13 mouse cellular contexts compared by ENCODE assay signal in genomic region chr19:32138361-32139088, GRCm38 (mm10). TPM values are rescaled to one million over a fixed set of nuclear protein-coding genes. Genes with fewer than 3 reads are reported as not detected.
A peak's percentile ranks its signal among the peaks of the same experiment; 100 is the strongest.
DNase-seq lines count a peak whose midpoint lies in the region; ATAC-seq and TF ChIP-seq lines count a peak whose summit lies in the region.
"Had no signal": no experiment of that assay in that cellular context is flagged by ENCODE, and none has a peak within 500 bp of the region (broad histone marks: within the 10 kb centered on the region; RNA-seq: fewer than 3 reads in every experiment).

No protein-coding gene starts in this region.

- peak overlapping the region; percentile 18; the same call in 1 of the 2 replicates for H3K4me2 ChIP-seq in liver, embryonic 14.5 days (ENCODE audit: low read depth)
- H3K4me2 ChIP-seq in neural tube, embryonic 15.5 days = no peak overlapping the region

- no peak overlapping the region for H3K4me3 ChIP-seq in liver, adult 2 months (ENCODE audit: insufficient read depth, low read depth, low read length)
- no peak overlapping the region for H3K4me3 ChIP-seq in liver, embryonic 14.5 days (ENCODE audit: insufficient read depth in 1 of 2, low read depth in 2 of 2, low read length in 2 of 2)
- no peak overlapping the region for H3K4me3 ChIP-seq in neural tube, embryonic 15.5 days (replicated peaks)
- H3K4me3 ChIP-seq in lung, adult 2 months (replicated peaks; ENCODE audit: extremely low read depth, low read depth, low read length) = no peak overlapping the region
- H3K4me3 ChIP-seq: megakaryocyte, embryonic 14.5 days had no signal

- 74% methylated on average over 14 of the region's 14 CpGs for WGBS in liver, adult 2 months
- 10% methylated on average over 14 of the region's 14 CpGs for WGBS in liver, embryonic 14.5 days (ENCODE audit: insufficient replicate concordance)
- WGBS in neural tube, embryonic 15.5 days = 81% methylated on average over 14 of the region's 14 CpGs
- 65% methylated on average over 14 of the region's 14 CpGs for WGBS in lung, adult 2 months

- peak; percentile 33; the same call in 1 of the 2 replicates for TF ChIP-seq EP300 in liver, embryonic 14.5 days (IDR thresholded peaks at IDR 0.05; ENCODE audit: low read depth)

- intact Hi-C loops in left cerebral cortex, postnatal 14 days (cut with DNase I) = no loop called here

- H3K36me3 ChIP-seq in liver, adult 2 months (ENCODE audit: control insufficient read depth, insufficient read depth, low read length) = 0 out of 2 replicates have a peak, but pooled peaks cover 2% of the 10 kb centered on the region
- peaks cover 9% of the 10 kb centered on the region for H3K36me3 ChIP-seq in liver, embryonic 14.5 days (replicated peaks; ENCODE audit: control insufficient read depth, insufficient read depth, low read depth)
- no peaks in the 10 kb centered on the region for H3K36me3 ChIP-seq in neural tube, embryonic 15.5 days

- no peaks in the 10 kb centered on the region for H3K79me2 ChIP-seq in liver, adult 2 months (ENCODE audit: control insufficient read depth, insufficient read depth, low read length)

- peak overlapping the region; percentile 34 for H3K27ac ChIP-seq in liver, adult 2 months (replicated peaks; ENCODE audit: insufficient read depth, low read depth, low read length)
- no peak overlapping the region for H3K27ac ChIP-seq in liver, embryonic 14.5 days
- H3K27ac ChIP-seq in neural tube, embryonic 15.5 days (replicated peaks) = no peak overlapping the region

- no peak for TF ChIP-seq CTCF in liver, adult 2 months (IDR thresholded peaks at IDR 0.05; ENCODE audit: low read depth, low read length)
- no peak for TF ChIP-seq CTCF in liver, embryonic 14.5 days (IDR thresholded peaks at IDR 0.05; ENCODE audit: low read depth)
- TF ChIP-seq CTCF in lung, adult 2 months (IDR thresholded peaks at IDR 0.05; ENCODE audit: insufficient read depth, low read length) = no peak

- H3K27me3 ChIP-seq in liver, adult 2 months (ENCODE audit: control insufficient read depth, insufficient read depth, low read length) = no peaks in the 10 kb centered on the region
- H3K27me3 ChIP-seq in liver, embryonic 14.5 days (ENCODE audit: control insufficient read depth, insufficient read depth, low read length) = no peaks in the 10 kb centered on the region
- no peaks in the 10 kb centered on the region for H3K27me3 ChIP-seq in neural tube, embryonic 15.5 days (replicated peaks)
- H3K27me3 ChIP-seq: megakaryocyte, embryonic 14.5 days had no signal

- peaks cover 7% of the 10 kb centered on the region; the same call in 1 of the 2 replicates for H3K4me1 ChIP-seq in liver, adult 2 months (ENCODE audit: control insufficient read depth, insufficient read depth, low read length)
- H3K4me1 ChIP-seq in liver, embryonic 14.5 days (replicated peaks; ENCODE audit: control insufficient read depth in 2 of 2, insufficient read depth in 2 of 2, low read length in 1 of 2) = peaks cover 6 to 15% of the 10 kb centered on the region in 2 experiments
- H3K4me1 ChIP-seq in neural tube, embryonic 15.5 days = no peaks in the 10 kb centered on the region
- peaks cover 2% of the 10 kb centered on the region; the same call in 1 of the 2 replicates for H3K4me1 ChIP-seq in lung, adult 2 months (ENCODE audit: control insufficient read depth, insufficient read depth, low read length)

- H3K9ac ChIP-seq in liver, adult 2 months (ENCODE audit: low read depth, low read length) = no peak overlapping the region
- no peak overlapping the region for H3K9ac ChIP-seq in liver, embryonic 14.5 days (replicated peaks)
- no peak overlapping the region for H3K9ac ChIP-seq in neural tube, embryonic 15.5 days (replicated peaks)

- no peaks in the 10 kb centered on the region for H3K9me3 ChIP-seq in liver, embryonic 14.5 days (ENCODE audit: control insufficient read depth, low read length)
- no peaks in the 10 kb centered on the region for H3K9me3 ChIP-seq in neural tube, embryonic 15.5 days (replicated peaks)
- H3K9me3 ChIP-seq: megakaryocyte, embryonic 14.5 days had no signal

- TF ChIP-seq POLR2A in liver, adult 2 months (IDR thresholded peaks at IDR 0.05; ENCODE audit: extremely low read depth, insufficient read depth, low read length) = no peak
- TF ChIP-seq POLR2A in lung, adult 2 months (IDR thresholded peaks at IDR 0.05; ENCODE audit: borderline replicate concordance, extremely low read depth, low read depth, low read length) = no peak

- peak; percentile 68; the same call in 1 of the 2 replicates for ATAC-seq in liver, embryonic 14.5 days (ENCODE audit: insufficient read depth)
- ATAC-seq in neural tube, embryonic 15.5 days (ENCODE audit: low FRiP score) = no peak

- DNase-seq in liver, adult 2 months (ENCODE audit: extremely low read depth, low read depth, low spot score) = no peak
- no peak for DNase-seq in liver
- peak; percentile 50 for DNase-seq in c-Kit-positive CD71-positive TER-119-negative erythroid progenitor cells, embryonic 14.5 days (ENCODE audit: low read depth)
- peak in 2 of 3 experiments; percentile 17 to 35 for DNase-seq in liver, embryonic 14.5 days (ENCODE audit: low read depth in 3 of 3, low spot score in 3 of 3)
- peak; percentile 38 to 54 for DNase-seq in thymus, postnatal 36 days
- no peak for DNase-seq in left cerebral cortex, postnatal 14 days (ENCODE audit: low spot score in 2 of 2)
- no peak for DNase-seq in lung, adult 2 months
- DNase-seq: adrenal gland, postnatal 10 days; embryo, embryonic 11 days; gastrocnemius, postnatal 36 days; kidney, adult 11 months had no signal

RNA-seq across cellular contexts. Expression of gene Asah2, which starts 30.5 kb away (rescaled TPM):
- total RNA-seq in liver, adult 2 months (2014; rRNA removed) = 16.6 and 16.7 TPM in 2 replicates
- polyA plus RNA-seq in liver, adult 2 months (2012; rRNA removed) = 5.1 and 7.8 TPM in 2 replicates
- 0.55 and 0.78 TPM in 2 replicates for polyA plus RNA-seq in liver, embryonic 14.5 days (2012; rRNA removed)
- 0.19 and 0.29 TPM in 2 replicates for polyA plus RNA-seq in liver, embryonic 14.5 days (2014; fragmentation: Nextera tagmentation; extraction: Ambion mirVana)
- 1 to 10 TPM; 5.6 to 6.5 TPM for total RNA-seq in left cerebral cortex, postnatal 14 days (2021)
- 1.1 and 1.2 TPM in 2 replicates for polyA plus RNA-seq in neural tube, embryonic 15.5 days (2015; fragmentation: Nextera tagmentation; extraction: Ambion mirVana)
- polyA plus RNA-seq in lung, adult 2 months (2012; rRNA removed) = 7.8 and 12.3 TPM in 2 replicates

Comparison
In these comparisons a context has a peak if more than half of its experiments do, and no peak if none do; other contexts are left out.
1. DNase-seq: peak in c-Kit-positive CD71-positive TER-119-negative erythroid progenitor cells, embryonic 14.5 days (single experiment), liver, embryonic 14.5 days (2 of 3) and thymus, postnatal 36 days (2 of 2); none in liver, adult 2 months (single experiment), liver (single experiment), left cerebral cortex, postnatal 14 days (0 of 2) and lung, adult 2 months (single experiment).